Mouse (Mus musculus) embryo, embryonic 11.5 days (tissue): ENCODE measurements at regions not wholly inside any gene's neighbourhood (a gene's known extent, or its start where the extent isn't known, plus 50 kb on each side); places are given as distances from the start of the nearest gene placed in this dataset.
A peak's percentile ranks its signal among the peaks of the same experiment; 100 is the strongest.

ENCODE experiments used
- DNase-seq: peaks from one replicate; pipeline ENCODE4 v3.0.0-alpha.2; 2012; ENCODE audit warnings: low read depth, low spot score

DNA sequence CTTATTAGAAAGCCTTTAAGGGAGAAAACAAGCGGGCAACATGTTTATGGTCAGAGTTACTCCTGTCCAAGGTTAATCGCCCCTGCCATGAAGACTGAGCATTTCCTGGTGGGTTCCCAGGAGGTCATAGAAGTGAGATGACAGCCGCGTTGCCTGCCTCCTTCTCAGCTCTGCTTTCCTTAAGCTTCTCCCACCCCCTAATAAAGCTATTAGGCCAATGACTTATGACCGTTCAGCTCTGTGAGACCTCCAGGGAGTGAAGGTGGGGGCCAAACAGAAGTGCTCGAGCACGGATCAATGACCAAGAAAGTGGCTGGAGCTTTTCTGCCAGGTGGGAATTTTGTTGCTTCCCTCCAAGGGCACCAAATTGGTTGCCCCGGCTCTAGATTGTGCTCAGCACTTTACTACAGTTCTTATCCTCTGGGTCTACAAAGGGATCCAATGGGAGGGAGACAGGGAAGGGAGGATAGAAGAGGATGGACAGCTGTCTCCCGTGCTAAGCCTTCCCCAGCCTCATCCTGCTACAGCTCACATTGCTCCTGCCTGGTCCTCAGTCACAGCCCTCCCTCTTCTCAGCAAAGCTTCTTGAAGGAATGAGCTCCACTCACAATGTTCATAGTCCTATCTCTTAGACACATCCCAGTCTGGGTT is 151.1 kb upstream of the Ppp2r3a start:
- no peak for DNase-seq

DNA sequence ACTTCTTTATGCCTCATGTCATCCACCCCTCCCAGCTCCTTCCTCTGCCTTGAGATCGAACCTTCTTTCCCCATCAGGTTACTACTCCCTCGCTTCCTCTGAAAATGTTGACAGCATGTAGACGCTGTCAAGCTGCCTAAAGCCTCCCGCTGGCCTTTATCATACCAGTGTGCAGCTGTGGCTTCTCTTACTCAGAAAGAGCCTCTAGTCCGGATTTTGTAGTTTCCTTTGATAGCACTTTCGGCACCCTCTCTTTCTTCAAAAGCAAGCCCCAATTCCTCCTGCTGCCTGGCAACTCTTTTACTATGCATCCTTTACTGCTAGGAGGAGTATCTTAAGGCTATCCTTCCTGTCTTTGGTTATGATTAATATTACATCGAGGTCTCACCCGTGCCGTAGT is 149.8 kb upstream of the Ppp2r3a start:
- no peak for DNase-seq

DNA sequence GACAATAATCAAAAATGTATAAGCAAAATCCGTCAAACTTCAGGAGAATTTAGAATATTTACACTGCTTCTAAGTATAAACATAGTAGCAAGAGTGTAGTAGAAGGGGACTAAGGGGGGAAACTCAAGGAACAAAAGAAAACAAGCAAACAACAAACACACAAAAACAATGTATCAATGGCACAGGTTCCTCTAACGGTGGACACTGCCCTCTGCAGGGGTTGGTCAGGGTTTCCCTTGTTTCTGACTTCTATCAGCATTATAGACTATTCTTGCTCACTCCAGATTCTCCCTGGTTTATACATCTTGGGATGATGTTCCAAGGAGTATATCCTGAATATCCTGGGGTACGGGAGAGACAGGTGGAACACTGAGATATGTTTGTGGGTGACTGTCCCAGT is 147.3 kb upstream of the Ppp2r3a start:
- DNase-seq, result no peak

DNA sequence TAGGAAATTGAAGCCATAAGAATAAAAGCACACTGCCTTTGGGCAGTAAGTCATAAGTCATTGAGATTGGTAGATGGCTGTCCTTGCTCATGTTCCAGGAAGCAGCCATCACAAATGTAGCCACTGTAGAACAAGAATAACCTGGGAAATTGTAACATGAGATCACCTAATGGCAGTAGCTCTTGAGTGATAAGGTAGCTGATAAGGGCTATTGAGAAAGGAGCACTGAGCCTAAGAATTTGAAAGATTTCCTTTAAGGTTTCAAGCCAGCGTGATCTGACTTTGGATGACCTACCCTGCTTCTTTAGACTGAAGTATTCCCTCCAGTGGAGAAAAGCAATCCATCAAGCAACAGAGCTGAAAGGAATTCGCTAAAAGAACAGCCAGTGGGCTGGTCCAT is 117.8 kb upstream of the Ppp2r3a start:
- no peak for DNase-seq

DNA sequence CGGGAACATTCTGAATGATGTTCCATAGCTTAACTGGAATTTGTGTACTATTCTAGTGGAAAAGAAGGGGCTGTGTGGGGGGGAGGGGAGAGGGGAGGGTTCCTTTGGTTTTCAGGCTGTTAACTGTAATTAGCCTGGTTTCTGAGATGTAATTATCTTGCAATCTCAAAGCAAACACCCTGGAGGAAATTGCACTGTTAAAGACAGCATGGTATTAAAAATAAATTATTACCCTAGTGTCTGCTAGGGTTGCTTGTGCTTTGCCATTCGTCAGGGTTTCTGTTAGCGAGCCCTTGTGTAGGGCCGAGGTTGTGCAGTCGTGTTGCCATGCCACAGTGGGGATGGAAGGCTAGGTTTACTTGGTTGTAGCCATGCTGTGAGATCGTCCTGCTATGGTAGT is 105.0 kb upstream of the Ppp2r3a start:
- DNase-seq, result no peak

DNA sequence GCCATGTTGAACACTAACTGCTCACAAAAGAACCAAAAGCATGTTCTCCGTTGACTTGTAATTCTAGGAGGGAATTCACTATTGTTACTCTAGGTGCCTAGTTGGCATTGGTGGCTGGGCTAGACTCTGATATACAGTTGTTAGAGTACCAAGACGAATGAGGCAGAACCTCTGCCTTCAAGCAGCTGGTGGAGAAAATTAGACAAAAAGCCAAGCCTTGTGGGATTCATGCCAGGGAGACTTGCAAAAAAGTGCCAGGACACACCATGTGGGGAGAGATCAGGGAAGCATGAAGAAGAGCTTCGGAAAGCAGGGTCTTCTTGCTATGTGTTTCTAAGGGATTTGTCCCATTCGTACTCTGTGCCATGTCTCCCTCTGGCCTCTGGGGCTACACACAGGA is 97.2 kb upstream of the Ppp2r3a start:
- no peak for DNase-seq

DNA sequence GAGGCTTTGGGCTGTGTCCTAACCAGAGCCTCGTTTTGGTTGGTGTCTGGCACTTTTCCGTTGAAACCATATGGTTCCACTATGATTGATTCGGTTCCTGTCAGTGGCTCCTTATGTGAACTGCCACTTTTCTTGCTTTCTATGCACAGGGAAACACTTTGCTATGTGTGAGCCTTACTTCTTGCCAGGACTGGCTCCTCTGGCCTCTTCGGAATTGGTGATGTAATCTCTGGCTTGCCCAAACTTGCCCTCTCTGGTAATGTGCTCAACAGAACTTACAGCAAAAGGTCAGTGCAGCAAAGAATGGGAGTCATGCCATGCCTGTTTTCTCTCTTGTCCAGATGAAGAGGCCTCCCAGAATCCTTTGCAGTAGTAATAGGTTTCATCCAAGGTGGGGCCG is 91.3 kb upstream of the Ppp2r3a start:
- no peak for DNase-seq

DNA sequence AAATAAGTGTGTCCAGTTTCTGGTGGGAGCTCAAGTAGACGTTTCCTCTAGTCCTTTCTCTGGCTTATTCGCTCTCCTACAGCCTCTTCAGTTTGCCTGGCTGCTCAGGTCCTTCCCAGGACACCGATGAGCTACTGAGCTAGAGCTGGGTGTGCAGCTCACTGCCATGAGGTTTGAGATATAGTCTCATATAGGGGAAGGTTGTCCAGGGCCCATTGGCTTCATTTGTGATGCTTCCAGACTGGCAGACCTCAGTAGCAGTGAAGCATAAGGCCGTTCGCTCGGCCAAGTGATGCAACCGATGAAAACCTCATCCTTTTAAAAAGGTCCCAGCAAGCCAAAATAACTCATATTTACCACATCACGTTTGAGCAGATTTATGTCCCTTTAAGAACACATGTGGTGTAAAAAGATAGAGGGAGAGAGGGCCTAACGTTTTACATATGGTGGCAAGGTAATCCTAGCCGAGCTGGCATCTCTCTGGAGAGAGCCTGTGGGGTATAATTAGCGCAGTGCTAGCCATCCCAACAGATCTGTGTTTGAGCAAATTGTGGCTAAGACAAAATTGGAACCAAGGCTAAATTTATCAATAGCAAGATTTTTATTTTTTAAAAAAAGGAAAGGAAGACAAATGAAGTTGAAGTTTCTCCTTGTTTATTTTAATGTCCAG is 89.3 kb upstream of the Ppp2r3a start:
- DNase-seq, result no peak

DNA sequence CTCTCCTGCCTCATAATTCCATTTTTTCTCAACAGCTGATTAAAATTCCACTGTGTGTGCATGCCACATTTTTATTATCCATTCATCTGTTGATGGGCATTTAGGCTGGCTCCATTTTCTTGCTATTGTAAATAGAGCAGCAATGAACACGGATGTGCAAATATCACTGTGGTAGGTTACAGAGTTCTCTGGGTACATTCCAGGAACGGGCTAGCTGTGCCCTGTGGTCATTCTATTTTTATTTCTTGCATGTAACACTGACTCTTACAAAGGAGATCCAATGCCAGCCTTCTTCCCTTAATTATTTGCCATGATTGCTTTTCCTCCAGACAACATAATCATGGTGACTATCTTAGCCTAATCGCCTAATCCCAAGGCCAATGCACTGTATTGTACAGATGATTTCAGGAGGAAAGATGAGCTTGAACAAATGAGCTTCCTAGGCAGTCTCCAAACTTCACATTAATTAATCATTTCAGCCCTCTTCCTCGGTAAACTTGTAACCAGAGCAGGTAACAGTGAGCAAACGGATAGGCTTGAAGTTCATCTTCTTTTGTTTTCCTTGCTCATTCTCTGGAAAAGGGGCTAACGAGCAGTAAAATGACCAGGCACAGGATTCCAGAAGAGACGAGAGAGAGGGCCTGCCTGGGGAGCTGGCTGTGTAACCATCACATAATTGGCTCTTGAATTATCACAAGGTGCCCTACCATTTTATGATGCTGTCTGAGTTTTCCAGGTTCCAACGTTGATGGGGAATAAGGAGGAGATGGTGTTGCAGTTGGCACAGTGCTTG is 77.6 kb upstream of the Ppp2r3a start:
- no peak for DNase-seq

DNA sequence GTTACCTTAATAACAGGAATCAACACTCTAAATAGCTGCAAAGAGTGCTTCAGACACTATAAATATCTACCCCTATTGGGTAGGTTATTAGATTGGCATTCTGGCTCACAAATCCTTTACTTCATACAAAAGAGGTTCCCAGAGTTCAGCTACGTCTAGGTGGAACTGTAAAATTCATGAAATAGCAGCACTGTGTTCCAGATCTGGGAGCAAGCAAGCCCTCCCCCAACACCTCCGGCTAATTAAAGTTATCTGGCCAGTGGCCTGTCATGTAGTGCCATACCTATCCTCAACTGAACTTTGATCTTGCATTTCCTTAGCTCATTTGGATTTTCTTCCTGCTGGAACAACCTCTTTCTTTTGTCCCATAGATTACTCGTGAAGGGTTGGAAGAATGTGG is 75.4 kb upstream of the Ppp2r3a start:
- no peak for DNase-seq

DNA sequence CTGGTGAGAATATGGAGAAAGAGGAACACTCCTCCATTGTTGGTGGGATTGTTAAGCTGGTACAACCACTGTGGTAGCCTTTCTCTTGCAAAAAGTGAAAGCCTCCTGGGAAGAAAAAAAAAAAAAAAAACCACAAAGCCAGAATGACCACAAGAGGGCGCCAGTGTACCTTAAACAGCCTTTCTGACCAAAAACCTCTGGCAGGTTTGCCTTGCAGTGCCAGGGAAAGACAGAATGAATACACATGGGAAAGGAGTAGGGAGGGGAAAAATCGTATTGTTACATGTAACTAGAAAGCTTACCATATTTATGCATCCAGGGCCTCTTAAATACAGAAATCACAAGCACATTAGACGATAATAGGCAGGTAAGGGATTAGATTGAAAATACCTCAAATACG is 62.4 kb upstream of the Ppp2r3a start:
- DNase-seq, result peak; percentile 59

DNA sequence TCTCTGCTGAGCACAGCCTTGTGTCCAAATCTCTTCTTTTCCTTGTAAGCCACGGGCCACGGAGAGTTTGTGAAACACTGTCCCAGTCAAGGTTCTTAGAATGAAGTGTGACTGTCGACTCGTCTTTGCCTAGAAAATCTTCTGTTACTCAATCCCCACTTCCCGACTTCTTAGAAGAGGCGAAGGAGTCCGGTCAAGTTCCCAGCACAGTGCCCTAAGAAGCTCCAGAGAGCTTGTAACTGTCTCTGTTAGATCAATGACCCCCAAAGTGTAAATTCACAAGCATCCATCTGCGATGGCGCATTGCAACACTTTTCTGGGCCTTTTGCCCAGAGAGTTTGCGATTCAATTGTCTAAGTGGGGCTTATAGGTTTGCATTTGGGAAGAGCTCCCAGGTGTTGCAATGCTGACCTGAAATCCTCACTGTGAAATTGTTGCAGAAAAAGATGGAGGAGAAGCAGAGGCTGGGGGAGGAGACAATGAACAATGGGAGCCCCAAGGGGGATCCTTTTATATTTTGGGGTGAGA is 54.9 kb upstream of the Ppp2r3a start:
- no peak for DNase-seq

DNA sequence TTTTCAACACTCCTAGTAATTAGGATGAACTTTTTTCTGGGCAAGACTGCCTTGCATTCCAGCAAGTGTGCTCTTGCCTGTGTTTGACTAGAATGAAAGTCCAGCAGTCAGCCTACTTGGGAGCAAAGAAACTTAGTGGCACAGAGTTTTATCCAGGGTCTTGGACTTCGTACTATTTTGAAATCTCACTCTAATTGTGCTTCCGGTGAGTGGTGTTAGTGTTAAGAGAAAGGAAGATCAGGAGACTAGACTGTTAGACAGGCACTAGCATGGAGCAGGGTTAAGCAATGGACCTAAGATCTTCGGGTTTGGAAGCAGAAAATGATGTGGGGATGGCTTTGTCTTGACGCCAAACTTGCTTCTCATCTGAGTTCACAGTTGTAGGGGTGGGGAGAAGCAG is 54.1 kb upstream of the Ppp2r3a start:
- DNase-seq, result no peak
